Mouse (Mus musculus): ENCODE results near the gene Per1.

Per1 gene

DNA sequence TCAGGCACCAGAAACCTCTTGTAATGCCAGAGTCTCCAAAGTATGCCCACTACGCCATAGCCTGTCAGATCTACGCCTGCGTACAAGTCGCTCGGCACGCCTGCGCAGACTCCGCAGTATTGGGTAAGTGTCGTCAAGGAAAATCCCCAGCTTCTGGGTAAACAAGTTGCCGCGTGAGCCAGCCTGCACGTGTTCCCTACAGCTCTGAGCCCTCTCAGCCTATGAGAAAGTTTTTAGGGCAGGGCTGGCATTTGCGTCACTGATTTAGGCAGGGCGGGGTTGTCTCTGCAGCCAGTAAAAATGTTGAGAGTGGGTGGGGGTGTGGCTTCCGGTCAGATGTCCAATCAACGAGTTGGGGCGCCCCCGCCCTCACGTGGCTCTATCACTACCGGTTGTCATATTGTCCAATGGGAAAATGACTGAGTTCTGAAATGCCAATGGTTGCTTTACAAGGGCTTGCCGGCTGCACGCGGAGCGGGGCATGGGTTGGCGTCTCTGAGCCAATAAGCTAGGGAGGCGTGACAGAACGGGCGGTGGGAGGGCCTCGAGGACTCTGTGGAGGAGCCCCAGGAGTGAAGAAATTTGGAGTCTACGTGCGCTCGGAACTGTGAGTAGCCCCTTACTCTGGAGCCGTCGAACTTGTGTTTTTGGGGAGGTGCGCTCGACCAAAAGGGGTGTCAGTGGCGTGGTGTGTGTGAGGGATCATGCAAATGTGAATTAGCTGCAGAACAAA lies at the start of gene Per1:
Gene Per1 (plus strand): TSS at position 521 of the 733 bp plus-strand sequence.
- DNase-seq (ENCODE audit: low spot score), result peak; percentile 98

DNA sequence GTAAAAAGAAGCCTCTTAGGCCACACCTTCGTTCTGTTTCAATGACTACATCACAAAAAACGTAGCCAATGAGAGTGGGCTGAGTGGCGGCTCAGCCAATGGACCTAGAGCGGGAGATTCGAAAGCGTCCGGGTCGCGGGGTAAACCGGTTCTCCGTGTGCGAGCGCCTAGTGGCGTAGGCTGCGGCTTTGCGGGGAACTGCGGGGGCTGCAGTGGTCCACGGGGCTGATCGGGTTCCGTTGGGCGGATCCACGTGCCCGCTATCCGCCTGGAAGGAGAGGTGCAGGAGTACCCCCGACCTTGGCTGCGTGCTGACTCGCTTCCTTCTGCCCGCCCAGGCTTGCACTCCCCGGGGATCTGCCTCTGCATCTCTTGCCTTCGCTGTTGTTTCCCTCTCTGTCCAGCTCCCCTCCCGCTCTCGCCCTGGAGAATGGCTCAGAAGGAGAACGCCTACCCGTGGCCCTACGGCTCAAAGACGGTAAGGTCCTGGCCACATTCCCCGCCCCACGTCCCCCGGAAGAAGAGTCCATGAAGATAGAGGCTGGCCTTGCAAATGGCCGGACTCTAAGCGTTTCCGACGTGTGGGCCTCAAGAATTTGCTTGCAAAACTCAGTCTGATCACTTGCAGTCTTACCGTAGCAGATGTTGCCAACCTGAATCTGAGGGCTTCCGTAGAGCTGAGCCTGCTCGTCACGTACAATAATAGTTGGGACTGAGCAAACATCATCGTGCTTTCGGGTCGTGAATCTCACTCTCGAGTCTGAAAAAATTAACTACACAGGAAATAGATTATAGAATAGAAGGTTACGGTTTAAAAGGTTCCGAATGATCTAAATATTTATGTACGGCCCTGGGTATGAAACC lies 49.3 kb upstream of the Per1 start, which contains the start of gene Aurkb:
Gene Aurkb (plus strand): TSS at position 117 of the 864 bp plus-strand sequence.
- DNase-seq (ENCODE audit: low spot score), result peak; percentile 81

DNA sequence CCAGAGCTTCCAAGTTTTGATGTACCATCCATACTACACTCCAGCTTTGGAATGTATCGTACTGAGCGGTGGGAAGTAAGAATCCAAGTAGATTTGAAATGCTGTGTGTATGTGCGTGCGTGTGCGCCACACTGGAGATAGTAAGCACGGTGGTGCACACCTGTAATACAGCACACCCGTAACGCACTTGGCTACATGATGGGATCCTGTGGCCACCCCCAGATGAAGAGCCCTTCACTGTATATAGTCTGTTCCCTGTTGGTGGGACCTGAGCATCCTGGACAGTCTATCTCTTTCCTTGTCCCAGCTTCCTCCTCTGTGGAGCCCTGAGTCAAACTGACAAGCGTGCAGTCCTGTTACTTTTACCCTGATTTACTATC lies 48.6 kb upstream of the Per1 start:
- DNase-seq (ENCODE audit: low spot score), result no peak

DNA sequence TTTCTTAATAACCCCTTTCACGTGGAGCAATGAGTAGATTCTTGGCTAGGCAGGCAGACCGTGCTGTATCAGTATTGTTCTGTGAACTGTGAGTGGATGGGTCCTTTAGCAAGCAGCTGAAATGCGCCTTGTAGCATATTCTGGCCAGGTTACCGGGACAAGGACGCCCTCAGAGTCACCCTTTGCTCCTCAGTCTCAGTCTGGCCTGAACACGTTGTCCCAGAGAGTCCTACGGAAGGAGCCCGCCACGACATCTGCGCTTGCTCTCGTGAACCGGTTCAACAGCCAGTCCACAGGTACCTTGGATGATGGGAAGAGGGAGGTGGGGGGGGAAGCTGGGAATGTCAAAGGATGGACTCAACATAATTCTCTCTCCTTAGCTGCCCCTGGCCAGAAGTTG lies 47.4 kb upstream of the Per1 start:
- DNase-seq (ENCODE audit: low spot score), result no peak

DNA sequence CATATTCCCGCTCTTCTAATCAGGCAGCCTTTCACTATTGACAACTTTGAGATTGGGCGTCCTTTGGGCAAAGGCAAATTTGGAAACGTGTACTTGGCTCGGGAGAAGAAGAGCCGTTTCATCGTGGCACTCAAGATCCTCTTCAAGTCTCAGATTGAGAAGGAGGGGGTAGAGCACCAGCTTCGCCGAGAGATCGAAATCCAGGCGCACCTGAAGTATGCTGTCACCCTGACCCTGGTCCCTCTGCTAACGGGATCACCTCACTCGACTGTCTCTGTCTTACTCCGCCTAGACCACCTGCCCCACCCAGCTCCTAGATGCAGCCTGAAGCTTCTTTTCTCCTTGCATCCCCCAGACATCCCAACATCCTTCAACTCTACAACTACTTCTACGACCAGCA lies 46.9 kb upstream of the Per1 start:
- no peak for DNase-seq (ENCODE audit: low spot score)

DNA sequence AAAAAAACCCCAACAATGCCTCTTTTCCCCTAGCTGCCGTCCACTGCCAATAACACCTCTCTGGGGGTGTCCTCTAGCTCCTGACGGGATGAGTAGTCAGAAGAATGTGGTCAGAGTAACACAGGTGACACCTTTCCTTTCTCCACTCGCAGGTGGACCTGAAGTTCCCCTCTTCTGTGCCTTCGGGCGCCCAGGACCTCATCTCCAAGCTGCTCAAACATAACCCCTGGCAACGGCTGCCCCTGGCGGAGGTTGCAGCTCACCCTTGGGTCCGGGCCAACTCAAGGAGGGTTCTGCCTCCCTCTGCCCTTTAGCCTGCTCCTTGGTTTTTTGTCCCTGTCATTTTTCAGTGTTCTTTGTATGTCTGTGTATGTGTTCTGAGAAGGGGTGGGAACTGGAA lies 44.3 kb upstream of the Per1 start:
- no peak for DNase-seq (ENCODE audit: low spot score)

DNA sequence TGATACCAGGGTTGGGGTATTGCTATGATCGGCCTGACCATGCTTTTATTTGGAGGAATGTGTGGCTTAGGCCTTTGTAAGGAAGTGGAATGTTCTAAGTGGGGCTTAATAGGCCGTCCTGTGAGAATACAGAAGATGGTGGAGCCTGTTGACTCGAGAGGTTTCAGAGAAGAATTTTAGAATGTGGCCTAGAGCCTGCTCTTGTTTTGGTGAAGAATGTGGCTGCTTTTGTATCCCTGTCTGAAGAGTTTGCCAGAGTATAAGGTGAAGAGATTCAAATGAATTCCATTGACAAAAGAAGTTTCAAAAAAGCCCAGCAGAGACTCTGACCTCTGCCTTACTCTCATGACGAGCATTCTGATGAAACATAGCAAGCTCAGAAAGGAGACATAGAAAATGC lies 43.2 kb upstream of the Per1 start:
- DNase-seq (ENCODE audit: low spot score), result no peak

DNA sequence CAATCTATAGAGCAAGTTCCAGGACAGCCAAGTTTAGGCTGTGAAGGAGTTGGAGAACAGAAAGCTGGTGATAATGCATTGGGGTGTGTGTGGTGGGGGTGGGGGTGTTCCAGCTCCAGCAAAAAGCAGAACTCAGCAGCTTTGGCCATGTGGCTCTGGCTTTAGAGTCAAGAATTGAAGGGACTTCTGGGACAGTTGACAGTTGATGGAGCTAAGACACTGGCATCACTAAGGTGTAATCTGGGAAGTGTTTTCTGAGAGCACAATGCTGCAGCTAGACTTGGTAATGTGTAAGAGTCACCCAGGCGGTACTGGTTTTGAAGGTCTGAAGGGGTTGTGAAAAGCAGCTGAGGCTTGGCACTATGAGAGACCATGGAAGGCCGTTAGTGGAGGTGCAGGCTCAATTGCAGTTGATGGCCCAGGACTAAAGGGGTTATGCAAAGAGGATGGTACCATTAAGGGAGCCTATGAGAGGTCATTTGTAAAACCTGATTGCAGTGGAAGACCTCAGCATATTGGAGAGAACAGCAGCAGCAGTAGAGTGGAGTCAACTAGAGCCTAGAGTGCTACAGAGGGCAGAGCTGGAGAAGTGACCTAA lies 42.1 kb upstream of the Per1 start:
- DNase-seq (ENCODE audit: low spot score), result no peak

DNA sequence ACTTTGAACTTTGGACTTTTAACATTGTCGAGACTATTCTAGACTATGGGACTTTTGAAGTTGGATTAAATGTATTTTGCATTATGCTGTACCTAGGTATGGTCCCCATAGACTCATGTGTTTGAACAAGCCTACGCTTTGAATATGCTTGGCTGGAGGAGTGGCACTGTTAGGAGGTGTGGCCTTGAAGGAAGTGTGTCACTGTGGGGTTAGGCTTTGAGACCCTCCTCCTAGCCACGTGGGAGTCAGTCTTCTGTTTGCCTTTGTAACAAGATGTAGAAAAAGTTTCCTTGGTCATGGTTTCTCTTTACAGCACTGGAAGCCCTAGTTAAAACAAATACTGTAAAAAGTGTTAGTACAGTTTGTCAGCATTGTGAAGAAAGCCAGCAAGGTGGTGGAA lies 41.2 kb upstream of the Per1 start:
- no peak for DNase-seq (ENCODE audit: low spot score)

DNA sequence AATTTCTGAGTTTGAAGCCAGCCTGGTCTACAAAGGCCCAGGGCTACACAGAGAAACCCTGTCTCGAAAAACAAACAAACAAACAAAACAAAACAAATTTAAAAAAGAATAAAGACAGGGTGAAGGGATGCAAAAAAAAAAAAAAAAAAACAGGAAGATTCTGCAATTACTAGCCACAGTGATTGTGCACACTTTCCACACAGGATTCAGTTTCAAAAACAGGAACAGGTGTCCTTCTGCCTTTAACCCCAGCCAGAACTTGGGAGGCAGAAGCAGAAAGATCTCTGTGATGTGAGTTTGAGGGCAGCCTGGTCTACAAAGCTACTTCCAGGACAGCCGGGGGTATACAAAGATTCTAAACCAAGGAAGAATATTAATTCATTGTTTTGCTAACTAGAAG lies 36.8 kb upstream of the Per1 start:
- DNase-seq (ENCODE audit: low spot score), result no peak

DNA sequence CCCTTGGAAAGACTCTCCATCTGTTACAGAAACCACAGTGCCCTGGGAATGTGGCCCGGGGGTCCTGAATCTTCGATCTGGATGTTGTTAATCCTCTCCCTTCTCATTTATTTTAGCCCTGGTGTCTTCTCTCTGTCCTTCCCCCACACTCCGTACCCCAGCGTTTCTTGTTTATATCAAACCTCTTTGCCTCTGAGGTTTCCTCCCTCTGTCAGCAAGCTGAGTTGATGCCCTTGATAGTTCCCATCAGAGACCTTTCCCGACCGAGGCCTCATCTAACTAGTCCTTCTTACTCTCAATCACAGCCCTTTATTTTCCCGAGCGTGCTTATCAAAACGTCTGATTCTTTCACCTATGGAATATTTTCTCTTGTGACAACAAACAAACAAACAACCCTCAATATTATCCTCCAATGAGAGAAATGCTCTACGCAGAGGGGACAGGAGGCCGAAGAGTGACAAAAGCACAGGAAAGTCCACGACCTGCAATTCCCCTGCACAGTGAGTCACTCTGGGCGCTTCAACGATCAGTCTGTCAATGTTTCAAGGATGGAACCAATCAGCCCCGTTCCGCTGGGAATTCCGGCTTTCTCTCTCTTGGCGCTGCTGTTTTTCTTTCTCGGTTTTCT lies 36.2 kb upstream of the Per1 start:
- no peak for DNase-seq (ENCODE audit: low spot score)

DNA sequence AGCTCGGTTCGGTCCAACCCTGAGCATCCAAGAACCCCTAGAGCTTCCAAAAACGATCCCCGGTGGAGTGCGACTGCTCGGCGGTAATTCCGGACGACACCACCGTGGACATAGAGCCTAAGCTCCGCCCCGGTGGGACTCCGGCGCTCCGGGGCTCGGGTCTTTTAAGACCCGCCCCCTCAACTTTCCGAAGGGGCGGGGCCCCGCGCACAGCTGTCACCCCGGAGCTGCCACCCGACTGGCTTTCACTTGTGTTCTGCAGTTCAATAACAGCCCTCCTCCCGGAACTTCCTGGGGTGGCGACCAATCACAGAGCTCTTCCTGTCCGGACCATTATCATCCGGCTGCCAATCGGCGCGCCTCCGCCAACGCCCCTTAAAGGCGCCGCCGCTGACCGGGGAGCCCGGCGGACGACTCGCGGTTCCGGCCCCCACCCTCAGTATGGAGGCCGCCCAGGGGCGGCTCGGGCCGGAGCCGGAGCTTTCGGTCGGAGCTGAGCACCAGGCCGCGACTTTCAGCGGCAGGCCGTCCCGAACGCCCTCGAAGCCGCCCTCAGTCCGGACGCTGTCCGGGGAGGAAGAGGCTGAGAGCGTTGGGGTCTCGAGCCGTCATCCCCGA lies 35.6 kb upstream of the Per1 start, which contains the start of gene Borcs6:
Gene Borcs6 (plus strand): TSS at position 361 of the 618 bp plus-strand sequence.
- peak; percentile 87 for DNase-seq (ENCODE audit: low spot score)

DNA sequence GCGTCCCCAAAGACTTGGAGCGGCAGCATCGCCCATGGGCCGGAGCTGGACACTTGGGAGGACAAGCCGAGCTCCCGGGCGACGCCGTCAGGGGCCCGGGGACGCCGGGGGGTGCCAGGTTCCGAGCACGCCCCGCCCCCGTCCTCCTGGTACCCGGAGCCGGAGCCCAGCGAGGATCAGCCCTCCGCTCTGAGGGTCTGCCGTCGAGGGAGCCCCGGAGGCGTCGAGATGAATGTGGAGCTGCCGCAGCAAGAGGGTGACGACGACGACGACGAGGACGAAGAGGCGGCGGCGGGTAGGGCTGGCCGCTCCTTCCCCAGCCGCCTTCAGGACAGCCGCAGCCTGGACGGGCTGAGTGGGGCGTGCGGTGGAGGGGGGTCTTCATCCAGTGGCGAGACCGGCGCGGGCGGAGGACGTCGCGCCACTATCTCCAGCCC lies 35.0 kb upstream of the Per1 start:
- DNase-seq (ENCODE audit: low spot score), result no peak

DNA sequence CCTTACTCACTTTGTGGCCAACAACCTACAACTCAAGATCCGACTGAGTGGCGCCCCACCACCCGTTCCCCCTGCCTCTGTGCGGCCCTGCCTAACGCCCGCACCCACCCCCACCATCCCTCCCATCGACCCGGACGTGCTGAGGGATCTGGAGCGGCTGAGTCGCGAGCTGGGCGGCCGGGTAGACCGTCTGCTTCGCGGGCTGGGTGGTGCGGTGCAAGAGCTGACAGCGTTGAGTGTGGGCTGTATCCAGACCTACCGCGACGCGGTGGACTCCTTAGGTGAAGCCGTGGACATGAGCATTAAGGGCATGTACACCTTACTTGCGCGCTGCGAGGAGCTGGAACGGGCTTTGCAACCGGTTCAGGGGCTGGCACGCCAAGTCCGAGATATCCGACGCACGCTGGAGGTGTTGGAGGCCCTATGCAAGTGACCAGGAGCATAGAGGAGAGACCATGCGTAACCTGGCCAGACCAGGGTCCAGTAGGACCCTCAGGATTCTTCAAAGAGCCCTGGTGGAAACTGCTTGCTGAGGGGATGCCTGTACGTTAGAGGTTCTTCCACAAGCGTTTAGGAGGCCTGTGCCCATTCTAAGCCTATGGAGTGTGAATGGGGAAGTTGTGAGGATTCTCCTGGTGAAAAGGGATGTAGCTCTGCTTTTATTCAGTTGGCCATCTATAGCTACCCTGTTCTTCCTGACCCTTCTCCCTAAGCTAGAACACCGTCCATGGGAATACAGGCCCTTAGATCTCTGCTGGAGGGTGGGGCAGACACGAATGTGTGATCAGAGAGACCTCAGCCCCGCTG lies 34.4 kb upstream of the Per1 start:
- DNase-seq (ENCODE audit: low spot score), result no peak

DNA sequence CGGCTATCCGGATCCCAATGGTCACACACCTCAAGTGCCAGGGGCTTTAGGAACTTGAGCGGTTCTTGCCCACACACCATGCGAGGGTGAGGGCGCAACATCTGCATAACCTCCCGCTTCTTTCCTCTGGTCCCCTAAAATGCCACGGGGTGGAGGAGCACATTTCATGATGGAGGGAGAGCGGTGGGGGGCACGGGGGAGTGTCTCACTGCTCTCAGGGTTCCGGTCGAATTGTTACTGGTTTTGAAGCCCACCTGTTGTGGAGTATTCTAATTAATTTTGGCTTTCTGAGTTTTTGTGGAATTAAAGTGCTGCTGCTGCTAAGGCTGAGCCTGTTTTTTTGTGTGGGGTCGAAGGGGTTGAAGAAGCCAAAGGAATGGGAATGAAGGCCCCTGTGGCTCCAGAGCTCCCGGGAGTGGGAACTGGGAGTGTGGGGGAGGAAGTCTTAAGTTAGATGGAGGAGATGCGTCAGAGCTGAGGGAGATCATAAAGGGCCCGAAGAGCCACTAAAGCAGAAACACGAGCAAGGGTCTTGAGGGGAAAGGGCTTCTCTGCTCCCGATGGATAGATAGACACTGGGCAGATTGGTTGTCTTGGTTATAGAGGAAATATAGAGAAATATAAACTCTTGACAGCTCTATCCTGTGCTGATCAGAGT lies 33.6 kb upstream of the Per1 start:
- no peak for DNase-seq (ENCODE audit: low spot score)

DNA sequence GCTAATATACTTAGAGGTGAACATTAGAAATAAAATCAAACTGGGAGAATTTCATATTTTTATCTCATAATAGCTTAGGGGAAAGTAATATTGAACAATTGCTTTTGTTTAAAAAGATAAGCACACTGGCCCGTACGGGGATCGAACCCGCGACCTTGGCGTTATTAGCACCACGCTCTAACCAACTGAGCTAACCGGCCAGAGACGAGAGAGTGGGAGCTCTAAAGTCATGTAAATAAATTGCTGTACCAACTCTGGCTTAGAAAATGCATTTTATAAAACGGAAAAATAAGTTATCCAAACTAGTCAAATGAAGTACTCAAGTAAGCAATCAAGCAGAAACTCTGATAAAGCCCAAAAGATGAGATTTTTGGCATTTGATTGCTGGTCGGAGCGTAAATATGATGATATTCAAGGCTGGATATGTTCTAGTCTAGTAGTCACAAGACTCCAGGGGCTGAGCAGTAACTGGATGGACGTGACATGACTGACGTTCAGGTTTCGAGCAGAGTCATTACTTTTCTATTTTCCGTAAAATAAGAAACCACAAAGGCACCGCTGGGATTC lies 32.7 kb upstream of the Per1 start:
- peak; percentile 74 for DNase-seq (ENCODE audit: low spot score)

DNA sequence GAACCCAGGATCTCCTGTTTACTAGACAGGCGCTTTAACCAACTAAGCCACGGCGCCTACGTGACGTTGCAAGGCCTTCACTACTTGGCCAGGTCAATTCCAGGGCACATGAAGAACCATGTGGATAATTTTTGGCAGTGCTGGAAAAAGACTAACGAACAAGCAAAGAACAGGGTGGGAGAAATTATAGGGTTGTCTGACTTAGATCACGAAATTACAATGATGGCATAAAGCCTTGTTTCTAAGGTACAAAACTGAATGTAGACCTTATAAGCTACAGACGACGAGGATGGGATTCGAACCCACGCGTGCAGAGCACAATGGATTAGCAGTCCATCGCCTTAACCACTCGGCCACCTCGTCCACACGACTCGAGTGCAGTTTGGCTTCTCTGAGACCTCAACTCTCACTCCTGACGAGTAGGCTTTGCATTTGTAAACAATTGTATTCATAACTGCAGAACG lies 32.2 kb upstream of the Per1 start:
- peak; percentile 94 for DNase-seq (ENCODE audit: low spot score)

DNA sequence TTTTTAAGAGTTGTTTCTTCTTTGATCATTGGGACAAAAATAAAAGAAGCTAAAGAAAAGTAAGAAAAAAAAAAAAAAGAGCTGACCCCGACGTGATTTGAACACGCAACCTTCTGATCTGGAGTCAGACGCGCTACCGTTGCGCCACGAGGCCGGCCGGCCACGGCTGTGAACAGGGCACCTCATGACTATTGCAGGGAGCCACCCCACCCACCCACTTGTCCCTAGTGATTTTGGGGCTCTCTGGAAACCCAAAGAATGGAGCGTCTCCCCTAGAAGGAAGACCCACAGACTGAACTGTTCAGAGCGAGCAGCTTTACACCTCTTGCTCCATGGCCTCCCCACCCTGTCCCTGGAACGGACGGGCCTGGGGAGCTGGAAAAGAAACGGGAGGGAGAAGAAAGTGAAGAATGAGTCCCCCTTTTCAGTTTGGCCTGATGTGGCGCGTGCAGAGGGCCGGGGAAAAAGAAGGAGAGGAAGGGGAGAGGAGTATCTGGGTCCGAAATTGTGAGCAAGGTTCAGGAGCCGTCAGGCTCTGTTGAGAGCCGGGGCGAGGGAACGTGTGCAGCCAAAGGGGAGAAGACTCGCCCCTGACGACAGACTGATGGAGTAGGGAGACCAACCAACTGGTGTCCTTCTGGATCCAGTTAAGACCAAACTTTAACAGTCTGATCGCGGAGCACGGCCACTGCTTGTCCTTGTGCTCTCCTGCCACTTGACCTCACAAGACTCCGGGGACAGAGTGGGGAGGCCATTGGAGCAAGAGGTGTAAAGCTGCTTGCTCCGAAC lies 31.4 kb upstream of the Per1 start:
- DNase-seq (ENCODE audit: low spot score), result peak; percentile 58

All from spleen, adult 12 weeks (tissue).